Mouse (Mus musculus): ENCODE measurements at regions not wholly inside any gene's neighbourhood (a gene's known extent, or its start where the extent isn't known, plus 50 kb on each side); places are given as distances from the start of the nearest gene placed in this dataset.

DNA sequence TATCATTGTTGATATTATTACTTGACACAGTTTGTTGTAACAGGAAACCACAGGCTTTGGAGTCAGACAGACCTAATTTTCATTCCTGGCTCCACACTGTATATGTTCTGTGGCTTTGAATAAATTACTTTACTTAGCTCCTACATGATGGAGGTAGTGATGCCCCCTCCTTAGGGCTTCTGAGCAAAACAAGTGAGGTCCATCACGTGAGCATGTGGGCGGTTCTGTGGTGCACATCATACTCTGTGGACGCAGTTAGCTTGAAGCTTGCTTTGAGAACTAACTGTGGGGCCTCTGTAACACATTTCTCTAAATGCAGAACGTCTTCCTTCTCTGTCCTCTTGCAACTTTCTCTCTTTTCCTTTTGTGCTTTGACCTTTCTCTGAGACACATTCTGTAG, 251.4 kb downstream of the Ccdc91 start:
- no peak for ATAC-seq (ENCODE audit: low read depth)
- H3K9me3 ChIP-seq (replicated peaks) = no peaks in the 10 kb centered on the region
- H3K27ac ChIP-seq = no peak overlapping the region
- no peak overlapping the region for H3K4me3 ChIP-seq (replicated peaks)
- DNase-seq = no peak
- H3K27me3 ChIP-seq = no peaks in the 10 kb centered on the region
- no peaks in the 10 kb centered on the region for H3K4me1 ChIP-seq (replicated peaks)
- no peaks in the 10 kb centered on the region for H3K36me3 ChIP-seq
- H3K4me2 ChIP-seq = no peak overlapping the region
- 52% methylated on average over 4 of the region's 4 CpGs for WGBS (ENCODE audit: insufficient replicate concordance)
- H3K9ac ChIP-seq = no peak overlapping the region

DNA sequence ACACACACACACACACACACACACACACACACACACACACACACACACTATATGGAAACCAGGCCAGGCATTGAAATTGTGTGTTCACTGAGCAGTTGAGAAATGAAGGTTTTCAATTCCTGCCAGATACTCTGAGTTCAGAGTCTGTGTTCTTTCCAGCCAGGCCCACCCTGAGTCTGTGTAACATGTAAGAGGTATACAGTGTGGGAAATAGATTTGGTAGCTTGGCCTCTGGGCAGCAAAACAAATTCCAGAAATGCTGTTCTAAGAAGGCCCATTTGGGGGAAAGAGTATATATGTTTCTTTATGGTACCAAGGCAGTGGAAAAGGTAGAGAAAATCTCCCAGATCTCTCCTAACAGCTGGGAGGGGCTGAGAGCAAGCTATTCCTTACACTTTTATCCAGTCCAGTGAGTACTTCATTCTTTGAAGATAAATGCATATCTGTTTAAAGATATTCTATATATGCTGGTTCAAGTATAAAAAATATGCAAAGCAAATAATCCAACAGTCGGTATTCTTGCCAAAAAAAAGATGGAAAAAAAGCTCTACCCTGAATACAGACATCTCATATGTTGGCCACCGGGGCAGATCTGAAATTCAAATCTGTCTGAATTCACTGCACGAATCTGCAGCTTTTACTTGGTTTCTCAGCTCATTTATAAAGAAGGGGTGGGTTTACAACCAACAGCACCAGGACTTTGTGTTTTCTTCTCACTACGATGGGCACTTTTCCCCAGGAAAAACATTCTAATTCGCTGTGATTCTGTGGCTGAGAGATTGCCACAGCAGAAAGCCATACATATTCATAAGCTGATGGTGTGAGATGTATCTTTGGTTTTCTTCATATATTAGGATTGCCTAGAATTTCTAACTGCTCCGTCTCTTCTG, 252.3 kb downstream of the Ccdc91 start:
- no peak for DNase-seq
- no peaks in the 10 kb centered on the region for H3K27me3 ChIP-seq
- no peaks in the 10 kb centered on the region for H3K36me3 ChIP-seq
- H3K27ac ChIP-seq = no peak overlapping the region
- no peak for ATAC-seq (ENCODE audit: low read depth)
- no peak overlapping the region for H3K4me3 ChIP-seq (replicated peaks)
- 63% methylated on average over 6 of the region's 6 CpGs for whole genome bisulfite sequencing (ENCODE audit: insufficient replicate concordance)
- no peaks in the 10 kb centered on the region for H3K9me3 ChIP-seq (replicated peaks)
- H3K9ac ChIP-seq = no peak overlapping the region
- H3K4me2 ChIP-seq = no peak overlapping the region
- H3K4me1 ChIP-seq (replicated peaks) = no peaks in the 10 kb centered on the region

DNA sequence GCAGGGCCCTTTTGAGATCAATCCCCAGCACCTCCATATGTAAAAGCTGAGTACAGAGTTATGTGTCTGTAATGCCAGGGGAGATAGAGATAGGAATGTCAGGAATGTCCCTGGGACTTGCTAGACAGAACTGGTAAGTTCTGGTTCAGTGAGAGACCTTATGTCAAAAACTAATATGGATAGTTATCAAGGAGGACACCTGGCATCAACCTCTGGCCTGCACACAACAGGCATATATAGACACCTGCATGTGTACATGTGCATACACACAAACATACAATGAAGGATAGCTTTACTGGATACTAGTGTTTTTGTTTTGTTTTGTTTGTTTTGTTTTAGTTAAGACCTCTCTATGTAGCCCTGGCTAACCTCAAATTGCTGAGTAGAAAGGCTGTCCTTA, 254.1 kb downstream of the Ccdc91 start:
- no peaks in the 10 kb centered on the region for H3K27me3 ChIP-seq
- H3K4me1 ChIP-seq (replicated peaks) = no peaks in the 10 kb centered on the region
- H3K4me3 ChIP-seq (replicated peaks) = no peak overlapping the region
- H3K4me2 ChIP-seq = no peak overlapping the region
- DNase-seq (no peak), ATAC-seq (ENCODE audit: low read depth) (no peak)
- H3K9ac ChIP-seq = no peak overlapping the region
- H3K36me3 ChIP-seq = no peaks in the 10 kb centered on the region
- H3K9me3 ChIP-seq (replicated peaks) = no peaks in the 10 kb centered on the region
- no peak overlapping the region for H3K27ac ChIP-seq

DNA sequence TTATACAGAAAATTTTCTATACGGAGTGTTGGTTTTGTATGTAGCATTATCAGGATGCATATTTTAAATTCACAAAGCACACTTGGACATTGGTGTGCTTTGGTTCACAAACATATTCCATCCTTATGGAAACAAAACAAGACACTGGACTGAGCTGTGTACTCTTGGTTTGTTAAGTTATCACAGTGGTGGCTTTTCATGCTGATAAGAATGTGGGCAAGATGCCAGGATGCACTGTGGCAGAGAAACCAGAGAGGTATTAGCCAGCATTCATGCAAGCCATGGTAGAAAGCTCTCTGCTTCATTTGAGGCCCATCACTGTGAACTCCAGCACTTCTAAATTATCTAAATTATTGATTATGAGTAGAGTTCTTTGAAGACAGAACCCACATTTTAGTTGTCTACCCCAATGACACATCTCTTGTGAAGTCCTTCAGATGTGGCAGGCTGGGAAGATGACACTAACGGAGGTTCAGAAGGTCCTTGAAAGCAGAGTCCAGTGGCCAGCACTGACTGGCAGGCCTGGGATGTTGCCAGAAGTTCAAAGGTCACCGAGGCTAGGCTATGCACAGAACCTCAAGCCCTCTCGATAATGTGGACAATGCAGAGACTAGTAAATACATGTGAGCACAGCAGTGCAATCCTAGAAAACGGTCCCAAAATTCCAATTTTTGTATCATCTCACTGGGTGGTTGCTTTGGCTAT, 263.1 kb downstream of the Ccdc91 start:
- ATAC-seq (ENCODE audit: low read depth) (no peak), DNase-seq (no peak)
- no peaks in the 10 kb centered on the region for H3K27me3 ChIP-seq
- WGBS (ENCODE audit: insufficient replicate concordance) = 48% methylated on average over 5 of the region's 5 CpGs
- no peak overlapping the region for H3K27ac ChIP-seq
- no peaks in the 10 kb centered on the region for H3K36me3 ChIP-seq
- H3K9me3 ChIP-seq (replicated peaks) = no peaks in the 10 kb centered on the region
- H3K4me2 ChIP-seq = no peak overlapping the region
- no peaks in the 10 kb centered on the region for H3K4me1 ChIP-seq (replicated peaks)
- no peak overlapping the region for H3K4me3 ChIP-seq (replicated peaks)
- no peak overlapping the region for H3K9ac ChIP-seq

DNA sequence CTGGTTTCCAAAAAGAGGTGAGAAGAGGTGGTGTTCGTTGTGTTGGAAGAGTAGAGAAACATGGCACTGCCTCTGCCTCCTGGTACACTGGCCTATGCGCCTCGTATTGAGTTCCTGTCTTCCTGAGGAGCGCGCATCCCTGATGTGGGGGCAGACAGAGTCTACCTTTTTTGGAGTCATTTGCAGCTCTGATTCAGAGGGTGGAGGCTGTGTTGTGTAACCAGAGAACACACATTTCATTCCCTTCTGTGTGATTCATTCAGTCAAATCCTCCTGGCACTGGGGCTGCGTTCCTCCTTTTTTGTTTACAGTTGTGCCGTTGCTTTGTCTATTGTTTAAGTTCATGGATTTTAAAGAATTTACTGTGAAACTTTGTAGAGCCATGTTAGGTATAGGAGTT, 265.8 kb downstream of the Ccdc91 start:
- no peak for DNase-seq
- no peak overlapping the region for H3K4me3 ChIP-seq (replicated peaks)
- 80% methylated on average over 7 of the region's 7 CpGs for WGBS (ENCODE audit: insufficient replicate concordance)
- no peak overlapping the region for H3K27ac ChIP-seq
- H3K4me2 ChIP-seq = no peak overlapping the region
- H3K4me1 ChIP-seq (replicated peaks) = no peaks in the 10 kb centered on the region
- no peaks in the 10 kb centered on the region for H3K27me3 ChIP-seq
- H3K36me3 ChIP-seq = no peaks in the 10 kb centered on the region
- ATAC-seq (ENCODE audit: low read depth) = no peak
- H3K9ac ChIP-seq = no peak overlapping the region
- no peaks in the 10 kb centered on the region for H3K9me3 ChIP-seq (replicated peaks)

GRCm38 (mm10) chr6:147744081-147744480, 268.5 kb downstream of the Ccdc91 start:
- ATAC-seq (ENCODE audit: low read depth) (peak; percentile 12; the same call in 1 of the 2 replicates), DNase-seq (no peak)
- Histone ChIP-seq H3K4me2 (no peak overlapping the region), H3K27ac (no peak overlapping the region), H3K9me3 (replicated peaks) (no peaks in the 10 kb centered on the region), H3K9ac (no peak overlapping the region), H3K27me3 (no peaks in the 10 kb centered on the region), H3K4me3 (replicated peaks) (no peak overlapping the region), H3K4me1 (replicated peaks) (no peaks in the 10 kb centered on the region), H3K36me3 (no peaks in the 10 kb centered on the region)
- WGBS (ENCODE audit: insufficient replicate concordance) = 45% methylated on average over 3 of the region's 3 CpGs

GRCm38 (mm10) chr6:147745690-147746089, 270.1 kb downstream of the Ccdc91 start:
- Histone ChIP-seq H3K27ac (no peak overlapping the region), H3K36me3 (no peaks in the 10 kb centered on the region), H3K27me3 (no peaks in the 10 kb centered on the region), H3K9me3 (replicated peaks) (no peaks in the 10 kb centered on the region), H3K4me2 (no peak overlapping the region), H3K4me3 (replicated peaks) (no peak overlapping the region), H3K9ac (no peak overlapping the region), H3K4me1 (replicated peaks) (no peaks in the 10 kb centered on the region)
- 51% methylated on average over 2 of the region's 2 CpGs for WGBS (ENCODE audit: insufficient replicate concordance)
- ATAC-seq (ENCODE audit: low read depth) = no peak
- DNase-seq = no peak

DNA sequence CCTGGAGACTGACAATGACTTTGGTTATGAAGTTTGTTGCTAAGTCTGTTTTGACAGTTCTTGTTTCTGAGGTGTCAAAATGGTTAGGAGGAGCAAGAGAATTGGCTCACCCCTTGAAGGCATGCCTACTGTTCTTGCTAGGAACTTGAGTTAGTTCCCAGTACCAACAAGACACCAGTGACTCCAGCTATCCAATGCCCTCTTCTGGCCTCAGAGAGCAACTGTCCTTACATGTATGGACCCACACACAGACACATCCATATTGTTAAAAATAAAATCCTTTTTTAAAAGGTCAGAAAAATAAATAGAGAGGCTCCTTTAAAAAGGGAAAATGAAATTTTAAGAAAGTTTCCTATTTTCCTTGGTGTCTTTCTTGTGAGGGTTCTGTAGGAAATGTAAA, 272.3 kb downstream of the Ccdc91 start:
- ATAC-seq (ENCODE audit: low read depth) (no peak), DNase-seq (no peak)
- no peaks in the 10 kb centered on the region for H3K9me3 ChIP-seq (replicated peaks)
- H3K9ac ChIP-seq = no peak overlapping the region
- H3K27ac ChIP-seq = no peak overlapping the region
- no peak overlapping the region for H3K4me3 ChIP-seq (replicated peaks)
- H3K27me3 ChIP-seq = no peaks in the 10 kb centered on the region
- no peaks in the 10 kb centered on the region for H3K36me3 ChIP-seq
- H3K4me1 ChIP-seq (replicated peaks) = no peaks in the 10 kb centered on the region
- H3K4me2 ChIP-seq = no peak overlapping the region

DNA sequence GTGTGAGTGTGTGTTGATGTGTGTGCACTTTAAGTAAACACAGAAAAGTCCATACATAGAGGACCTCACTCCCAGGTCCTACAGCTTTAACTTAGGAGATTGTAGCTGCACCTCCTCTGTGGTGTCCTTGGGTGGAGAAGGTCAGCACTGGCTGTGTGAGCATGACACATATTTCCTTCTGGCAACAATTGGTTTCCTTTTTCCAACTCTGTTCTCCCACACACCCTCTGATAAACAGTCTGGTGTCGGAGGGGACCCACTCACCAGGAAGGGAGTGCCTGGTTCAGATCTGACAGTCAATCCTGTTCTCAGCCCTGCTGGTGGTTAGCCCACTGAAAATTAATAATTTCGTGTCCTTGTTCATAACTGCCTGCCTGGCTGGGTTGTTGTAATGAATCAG, 276.7 kb downstream of the Ccdc91 start:
- Histone ChIP-seq H3K4me1 (replicated peaks) (no peaks in the 10 kb centered on the region), H3K4me2 (no peak overlapping the region), H3K36me3 (no peaks in the 10 kb centered on the region), H3K27ac (no peak overlapping the region), H3K4me3 (replicated peaks) (no peak overlapping the region), H3K9me3 (replicated peaks) (no peaks in the 10 kb centered on the region), H3K27me3 (no peaks in the 10 kb centered on the region), H3K9ac (no peak overlapping the region)
- ATAC-seq (ENCODE audit: low read depth) (no peak), DNase-seq (no peak)
- 18% methylated on average over 2 of the region's 2 CpGs for WGBS (ENCODE audit: insufficient replicate concordance)

GRCm38 (mm10) chr6:147753828-147754227, 278.2 kb downstream of the Ccdc91 start:
- H3K4me1 ChIP-seq (replicated peaks) = no peaks in the 10 kb centered on the region
- no peaks in the 10 kb centered on the region for H3K9me3 ChIP-seq (replicated peaks)
- no peak overlapping the region for H3K4me2 ChIP-seq
- no peak for ATAC-seq (ENCODE audit: low read depth)
- H3K27ac ChIP-seq = no peak overlapping the region
- WGBS (ENCODE audit: insufficient replicate concordance) = 64% methylated on average over 2 of the region's 2 CpGs
- no peak for DNase-seq
- H3K36me3 ChIP-seq = no peaks in the 10 kb centered on the region
- no peak overlapping the region for H3K9ac ChIP-seq
- no peaks in the 10 kb centered on the region for H3K27me3 ChIP-seq
- no peak overlapping the region for H3K4me3 ChIP-seq (replicated peaks)

DNA sequence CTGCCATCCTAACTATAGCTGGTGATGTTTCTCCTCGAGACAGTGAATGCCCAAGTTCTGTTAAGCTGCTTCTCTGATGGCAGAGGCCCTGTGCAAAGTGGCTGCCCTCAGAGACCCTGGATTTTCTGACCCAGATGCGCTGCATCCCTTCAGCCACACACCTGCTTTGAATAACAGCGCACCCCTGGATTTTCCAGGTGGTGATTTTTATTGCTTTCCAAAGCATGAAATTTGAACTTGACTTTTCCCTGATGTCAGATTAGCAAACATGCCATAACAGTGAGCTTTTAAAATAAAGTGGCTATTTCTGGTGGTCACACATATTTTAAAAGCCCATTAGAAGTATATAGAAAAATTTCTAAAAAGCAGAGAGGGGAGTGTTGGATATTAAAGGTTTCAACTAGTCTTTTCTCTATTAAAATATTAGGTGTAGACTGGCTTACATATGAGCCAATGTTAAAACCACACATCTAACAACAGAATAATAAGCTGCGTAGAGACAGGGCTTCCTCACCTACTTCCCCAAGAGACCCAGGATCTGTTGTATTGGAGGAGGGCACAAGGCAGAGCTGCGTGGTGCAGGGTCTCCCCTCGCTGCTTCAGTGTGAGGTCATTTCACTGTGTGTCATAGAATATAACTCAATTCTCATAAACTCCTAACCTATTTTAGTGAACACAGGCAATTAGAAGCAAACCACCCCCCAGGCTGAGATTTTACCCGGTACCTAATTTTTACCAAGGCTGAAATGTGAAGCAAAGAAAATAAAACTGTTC, 280.3 kb downstream of the Ccdc91 start:
- Histone ChIP-seq H3K27me3 (no peaks in the 10 kb centered on the region), H3K9ac (no peak overlapping the region), H3K4me2 (no peak overlapping the region), H3K4me1 (replicated peaks) (peaks cover 6% of the 10 kb centered on the region), H3K9me3 (replicated peaks) (no peaks in the 10 kb centered on the region), H3K4me3 (replicated peaks) (no peak overlapping the region), H3K27ac (no peak overlapping the region), H3K36me3 (no peaks in the 10 kb centered on the region)
- ATAC-seq (ENCODE audit: low read depth) (no peak), DNase-seq (no peak)
- WGBS (ENCODE audit: insufficient replicate concordance) = 63% methylated on average over 7 of the region's 7 CpGs
